In the genomic region with DNA sequence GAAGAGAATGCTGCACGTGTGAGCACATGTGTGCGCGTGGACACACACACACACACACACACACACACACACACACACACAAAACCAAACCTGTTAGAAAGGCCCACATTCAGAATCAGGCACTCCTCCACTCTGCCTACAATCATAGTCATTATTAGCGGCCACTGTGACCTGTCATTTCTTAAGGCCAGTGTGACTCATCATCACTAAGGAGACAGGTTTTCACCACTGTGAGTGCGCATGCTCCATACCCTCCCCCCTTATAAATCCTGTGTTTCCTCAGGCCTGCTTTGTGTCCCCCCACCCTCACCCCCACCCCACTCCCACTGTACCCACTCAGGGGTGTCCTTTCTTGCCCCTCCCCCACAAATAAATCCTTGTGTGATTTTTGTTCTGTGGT, we compare ENCODE assay signal across 31 mouse cellular contexts. TPM values are rescaled to one million over a fixed set of nuclear protein-coding genes. Genes with fewer than 3 reads are reported as not detected.
DNase-seq lines count a peak whose midpoint lies in the region; ATAC-seq and TF ChIP-seq lines count a peak whose summit lies in the region.
"Had no signal": no experiment of that assay in that cellular context is flagged by ENCODE, and none has a peak within 500 bp of the region (broad histone marks: within the 10 kb centered on the region; RNA-seq: fewer than 3 reads in every experiment).

No protein-coding gene starts in this region.

- H3K4me2 ChIP-seq in midbrain, embryonic 11.5 days = no peak overlapping the region
- H3K4me2 ChIP-seq in midbrain, embryonic 16.5 days (ENCODE audit: low read length) = no peak overlapping the region
- H3K4me2 ChIP-seq in CH12.LX (ENCODE audit: insufficient read depth, low read depth, poor library complexity, severe bottlenecking) = no peak overlapping the region
- H3K4me2 ChIP-seq: forebrain, embryonic 13.5 days; heart, embryonic 13.5 days; hindbrain, embryonic 14.5 days had no signal

- no peak for TF ChIP-seq CTCF in CH12.LX (conservative IDR thresholded peaks at IDR 0.05 in 1 of 2, IDR thresholded peaks at IDR 0.05 in 1 of 2; ENCODE audit: low read depth in 2 of 2, low read length in 2 of 2)

- no peaks in the 10 kb centered on the region for H3K36me3 ChIP-seq in midbrain, embryonic 11.5 days (ENCODE audit: control insufficient read depth, insufficient read depth, low read length)
- H3K36me3 ChIP-seq in midbrain, embryonic 16.5 days (ENCODE audit: control insufficient read depth, insufficient read depth, low read length) = no peaks in the 10 kb centered on the region
- no peaks in the 10 kb centered on the region for H3K36me3 ChIP-seq in CH12.LX (replicated peaks in 1 of 2; ENCODE audit: control insufficient read depth in 1 of 2, insufficient read depth in 1 of 2, low read length in 1 of 2)
- H3K36me3 ChIP-seq: forebrain, embryonic 10.5 days; heart, embryonic 10.5 days; heart, embryonic 13.5 days had no signal

- no peaks in the 10 kb centered on the region for H3K4me1 ChIP-seq in midbrain, embryonic 11.5 days (ENCODE audit: control insufficient read depth, insufficient read depth, low read length)
- no peaks in the 10 kb centered on the region for H3K4me1 ChIP-seq in midbrain, embryonic 16.5 days (ENCODE audit: control insufficient read depth, insufficient read depth, low read length)
- H3K4me1 ChIP-seq in CH12.LX (ENCODE audit: control insufficient read depth in 1 of 2, insufficient read depth in 2 of 2) = peaks cover 0 to 4% of the 10 kb centered on the region in 2 experiments; a peak in 2 of 4 replicates
- H3K4me1 ChIP-seq: forebrain, embryonic 10.5 days; forebrain, embryonic 13.5 days; heart, embryonic 10.5 days; heart, embryonic 13.5 days had no signal

- no peaks in the 10 kb centered on the region for H3K9me3 ChIP-seq in midbrain, embryonic 11.5 days (ENCODE audit: control insufficient read depth, low read length)
- no peaks in the 10 kb centered on the region for H3K9me3 ChIP-seq in midbrain, embryonic 16.5 days (replicated peaks; ENCODE audit: control insufficient read depth, low read length, poor library complexity, severe bottlenecking)
- H3K9me3 ChIP-seq in CH12.LX (replicated peaks; ENCODE audit: low read length) = no peaks in the 10 kb centered on the region
- H3K9me3 ChIP-seq: forebrain, embryonic 10.5 days; forebrain, embryonic 13.5 days; heart, embryonic 10.5 days; heart, embryonic 13.5 days had no signal

- WGBS in midbrain, embryonic 11.5 days = 97% methylated on average over 5 of the region's 5 CpGs
- WGBS in midbrain, embryonic 16.5 days = 90% methylated on average over 5 of the region's 5 CpGs

- in situ Hi-C loops in CH12.LX (cut with MboI; ENCODE audit: low pct_ligation_motif_present, low pct_unique_long_range_greater_than_20kb, low sequenced_read_pairs) = no loop called here

- H3K79me2 ChIP-seq in CH12.LX (replicated peaks; ENCODE audit: control insufficient read depth, extremely low read depth, insufficient read depth, poor library complexity, severe bottlenecking) = no peaks in the 10 kb centered on the region

- no peak overlapping the region for H3K27ac ChIP-seq in midbrain, embryonic 11.5 days (ENCODE audit: low read depth, low read length)
- H3K27ac ChIP-seq in midbrain, embryonic 16.5 days (ENCODE audit: low read length) = no peak overlapping the region
- no peak overlapping the region for H3K27ac ChIP-seq in CH12.LX (ENCODE audit: insufficient read depth, low read depth)
- H3K27ac ChIP-seq: forebrain, embryonic 10.5 days; forebrain, embryonic 13.5 days; heart, adult 2 months; heart, embryonic 10.5 days; heart, embryonic 13.5 days; hindbrain, embryonic 14.5 days; hindbrain, postnatal 0 days had no signal

- no peak overlapping the region for H3K4me3 ChIP-seq in midbrain, embryonic 11.5 days (ENCODE audit: low read depth, low read length)
- H3K4me3 ChIP-seq in midbrain, embryonic 16.5 days (ENCODE audit: low read depth, low read length) = no peak overlapping the region
- no peak overlapping the region for H3K4me3 ChIP-seq in CH12.LX (replicated peaks in 1 of 3; ENCODE audit: low read depth in 2 of 3, low read length in 2 of 3, poor library complexity in 1 of 3)
- H3K4me3 ChIP-seq: forebrain, embryonic 10.5 days; forebrain, embryonic 13.5 days; heart, adult 2 months; heart, embryonic 10.5 days; heart, embryonic 13.5 days had no signal

- TF ChIP-seq POLR2A in CH12.LX (IDR thresholded peaks at IDR 0.05; ENCODE audit: low read depth, low read length) = no peak

- H3K9ac ChIP-seq in midbrain, embryonic 11.5 days (ENCODE audit: low read length) = no peak overlapping the region
- H3K9ac ChIP-seq in midbrain, embryonic 16.5 days (ENCODE audit: low read depth, low read length) = no peak overlapping the region
- no peak overlapping the region for H3K9ac ChIP-seq in CH12.LX (ENCODE audit: insufficient read depth, low read depth)
- H3K9ac ChIP-seq: forebrain, embryonic 13.5 days; heart, embryonic 13.5 days; hindbrain, embryonic 14.5 days had no signal

- no peak for ATAC-seq in midbrain, embryonic 11.5 days (ENCODE audit: low FRiP score)
- no peak for ATAC-seq in midbrain, embryonic 16.5 days
- ATAC-seq in cerebellum, adult (ENCODE audit: insufficient number of reproducible peaks, low FRiP score, low TSS enrichment) = no peak
- ATAC-seq: activated CD4-positive, CD25-positive, alpha-beta regulatory T cell, adult 4 months; forebrain, embryonic 13.5 days; forebrain, embryonic 16.5 days; hindbrain, postnatal 0 days; inflammation-experienced regulatory T-cells, adult 6 months; intestine, embryonic 16.5 days had no signal

- H3K27me3 ChIP-seq in midbrain, embryonic 11.5 days (ENCODE audit: control insufficient read depth, insufficient read depth, low read length) = no peaks in the 10 kb centered on the region
- no peaks in the 10 kb centered on the region for H3K27me3 ChIP-seq in midbrain, embryonic 16.5 days (ENCODE audit: control insufficient read depth, insufficient read depth, low read depth, low read length)
- H3K27me3 ChIP-seq in CH12.LX (replicated peaks) = peaks cover 15% of the 10 kb centered on the region
- H3K27me3 ChIP-seq: forebrain, embryonic 13.5 days; heart, embryonic 13.5 days had no signal

- no peak for TF ChIP-seq RAD21 in CH12.LX (IDR thresholded peaks at IDR 0.05; ENCODE audit: low read depth, low read length)

- 0 out of 2 replicates have a peak, but pooled peaks have one; percentile 12 for TF ChIP-seq EP300 in CH12.LX (IDR thresholded peaks at IDR 0.05; ENCODE audit: low read length)

- dilution Hi-C loops in CH12.LX (cut with MboI; ENCODE audit: extremely low pct_ligation_motif_present, extremely low pct_unique_long_range_greater_than_20kb, low sequenced_read_pairs) = no loop called here

- DNase-seq in adrenal gland, postnatal 10 days = peak; percentile 24
- DNase-seq in adrenal gland, postnatal 4 days (ENCODE audit: low spot score in 2 of 2) = no peak
- peak; percentile 8 for DNase-seq in midbrain, embryonic 11.5 days (ENCODE audit: low spot score, missing footprints)
- no peak for DNase-seq in CH12.LX (ENCODE audit: extremely low read depth)
- no peak for DNase-seq in thymus, postnatal 25 days
- DNase-seq: B cell, adult 2 months; cerebellum, adult 11-12 months; cerebellum, adult 8-10 months; cerebellum, postnatal 10 days; gastrocnemius, postnatal 10 days; gastrocnemius, postnatal 36 days; heart, adult 2 months; heart, postnatal 14 days; heart, postnatal 4 days; kidney, adult 18-20 months had no signal

TF ChIP-seq in CH12.LX, 34 proteins besides CTCF, POLR2A, EP300 and RAD21:
- TF ChIP-seq NRF1 (IDR thresholded peaks at IDR 0.05; ENCODE audit: low read depth, low read length) (peak; percentile 49; the same call in 1 of the 2 replicates), MAX (IDR thresholded peaks at IDR 0.05; ENCODE audit: low read length) (no peak)
TF ChIP-seq in CH12.LX: peak in this region for 1.

RNA-seq across cellular contexts. Expression of a gene that starts 15.9 kb away (rescaled TPM):
- 10 to 100 TPM; 11.4 to 27.6 TPM for total RNA-seq in adrenal gland, postnatal 10 days (2021)
- total RNA-seq in adrenal gland, postnatal 4 days (2021) = 10 to 100 TPM in 1 of 2 experiments, 1 to 10 TPM in 1; 4.5 to 15.2 TPM
- 3.2 and 3.4 TPM in 2 replicates for polyA plus RNA-seq in midbrain, embryonic 11.5 days (2014; fragmentation: Nextera tagmentation; extraction: Ambion mirVana)
- polyA plus RNA-seq in midbrain, embryonic 16.5 days (2015; fragmentation: Nextera tagmentation; extraction: Ambion mirVana) = 35.3 and 39.9 TPM in 2 replicates
- 9.6 and 12.3 TPM in 2 replicates for total RNA-seq in CH12.LX (2012; rRNA removed)
- 12.7 and 15.4 TPM in 2 replicates for total RNA-seq in CH12.LX (2014; rRNA removed)
- 17.4 and 21.5 TPM in 2 replicates for polyA plus RNA-seq in CH12.LX (2012; ENCODE audit: insufficient read length, low read depth)

RNA-seq across cellular contexts. Expression of a gene that starts 38.4 kb away (rescaled TPM):
- total RNA-seq in adrenal gland, postnatal 10 days (2021) = 1 to 10 TPM; 1.4 to 1.9 TPM
- 1 to 10 TPM in 1 of 2 experiments, under 1 TPM in 1; 0.98 to 2.3 TPM for total RNA-seq in adrenal gland, postnatal 4 days (2021)
- polyA plus RNA-seq in midbrain, embryonic 11.5 days (2014; fragmentation: Nextera tagmentation; extraction: Ambion mirVana) = 0.77 and 1.0 TPM in 2 replicates
- polyA plus RNA-seq in midbrain, embryonic 16.5 days (2015; fragmentation: Nextera tagmentation; extraction: Ambion mirVana) = 1.5 and 1.6 TPM in 2 replicates
- total RNA-seq in CH12.LX (2012; rRNA removed) (1.3 TPM in 2 replicates), CH12.LX (2014; rRNA removed) (0.36 and 0.63 TPM in 2 replicates)
- polyA plus RNA-seq in CH12.LX (2012; ENCODE audit: insufficient read length, low read depth) = 1.3 and 1.5 TPM in 2 replicates

RNA-seq across cellular contexts. Expression of a gene that starts 58.7 kb away (rescaled TPM):
- total RNA-seq in adrenal gland, postnatal 10 days (2021) = 1 to 10 TPM; 4.0 to 7.0 TPM
- 1 to 10 TPM in 1 of 2 experiments, under 1 TPM in 1; 0.31 to 4.8 TPM for total RNA-seq in adrenal gland, postnatal 4 days (2021)
- 0.22 TPM in 1 of 2 replicates, not detected in the other for polyA plus RNA-seq in midbrain, embryonic 11.5 days (2014; fragmentation: Nextera tagmentation; extraction: Ambion mirVana)
- polyA plus RNA-seq in midbrain, embryonic 16.5 days (2015; fragmentation: Nextera tagmentation; extraction: Ambion mirVana) = 1.6 and 1.7 TPM in 2 replicates
- 0.50 and 0.55 TPM in 2 replicates for total RNA-seq in CH12.LX (2012; rRNA removed)
- total RNA-seq in CH12.LX (2014; rRNA removed) = 2.5 and 3.7 TPM in 2 replicates
- polyA plus RNA-seq in CH12.LX (2012; ENCODE audit: insufficient read length, low read depth) = 2.5 and 2.8 TPM in 2 replicates
- total RNA-seq: heart, adult 2 months; heart, postnatal 14 days; MEL had no signal
- polyA plus RNA-seq: activated CD4-positive, CD25-positive, alpha-beta regulatory T cell, adult 4 months; embryonic facial prominence, embryonic 11.5 days; heart, embryonic 13.5 days; heart, embryonic 16.5 days; hindbrain, embryonic 11.5 days; inflammation-experienced regulatory T-cells, adult 6 months had no signal

Comparison
In these comparisons a context has a peak if more than half of its experiments do, and no peak if none do; other contexts are left out.
1. DNase-seq: peak in adrenal gland, postnatal 10 days (single experiment) and midbrain, embryonic 11.5 days (single experiment); none in adrenal gland, postnatal 4 days (0 of 2), CH12.LX (single experiment) and thymus, postnatal 25 days (single experiment).